Mouse (Mus musculus) forebrain, embryonic 16.5 days (tissue): ENCODE measurements around the gene Foxj1. TPM values are rescaled to one million over a fixed set of nuclear protein-coding genes. Genes with fewer than 3 reads are reported as not detected.
A peak's percentile ranks its signal among the peaks of the same experiment; 100 is the strongest.

Experiments used
- ATAC-seq: fragments of 200-750 bp; cut with Nextera tagmentation; 2 replicates; pipeline ENCODE4 v1.8.0; 2017; ENCODE audit warnings: mild to moderate bottlenecking, moderate library complexity
- H3K27ac ChIP-seq: fragments of 300-500 bp; sonication (generic); 2 replicates; pipeline ENCODE4 v1.5.1; 2014; ENCODE audit warnings: low read length, control low read depth
- H3K27me3 ChIP-seq: fragments of 300-500 bp; sonication (generic); replicated peaks from 2 replicates; pipeline ENCODE4 v1.6.1; 2014; ENCODE audit warnings: low read length; ENCODE audit not compliant: control insufficient read depth, insufficient read depth
- H3K36me3 ChIP-seq: fragments of 300-500 bp; sonication (generic); 2 replicates; pipeline ENCODE4 v1.6.1; 2014; ENCODE audit not compliant: control insufficient read depth, insufficient read depth
- H3K4me1 ChIP-seq: fragments of 300-500 bp; sonication (generic); replicated peaks from 2 replicates; pipeline ENCODE4 v1.6.1; 2014; ENCODE audit warnings: low read length; ENCODE audit not compliant: control insufficient read depth, insufficient read depth
- H3K4me2 ChIP-seq: fragments of 300-500 bp; sonication (generic); 2 replicates; pipeline ENCODE4 v1.6.1; 2014; ENCODE audit warnings: mild to moderate bottlenecking, low read length, control low read depth
- H3K4me3 ChIP-seq: fragments of 300-500 bp; sonication (generic); replicated peaks from 2 replicates; pipeline ENCODE4 v1.5.1; 2014; ENCODE audit warnings: mild to moderate bottlenecking, low read length, control low read depth
- H3K9ac ChIP-seq: fragments of 300-500 bp; sonication (generic); replicated peaks from 2 replicates; pipeline ENCODE4 v1.6.1; 2014; ENCODE audit warnings: low read depth, low read length, control low read depth
- H3K9me3 ChIP-seq: fragments of 300-500 bp; sonication (generic); 2 replicates; pipeline ENCODE4 v1.6.1; 2016; ENCODE audit warnings: low read length; ENCODE audit not compliant: control insufficient read depth
- WGBS: fragments of 180-500 bp; shearing (Covaris S2); extraction: QIAGEN DNeasy Blood & Tissue Kit; methylation state at CpG from one replicate; pipeline ENCODE4 v1.1.7; 2014; 5-methylcytosine and 5-hydroxymethylcytosine counted together
- polyA plus RNA-seq: library from polyadenylated mRNA; unstranded; fragments of >200 nt; fragmentation: Nextera tagmentation; extraction: Ambion mirVana; gene quantifications from 2 replicates; pipeline ENCODE4 v1.2.1, GENCODE M21; 2015

Gene Foxj1
- polyA plus RNA-seq, 1 experiment from 2014 or later, result 6.6 TPM

- no peak overlapping the region for H3K4me2 ChIP-seq
Measured at GRCm38 (mm10) chr11:116282089-116282488, 53.1 kb downstream of the Foxj1 start.

GRCm38 (mm10) chr11:116281671-116282070 lies 53.5 kb downstream of the Foxj1 start:
- Histone ChIP-seq H3K9ac (peak overlapping the region; percentile 15; the same call in 1 of the 2 replicates), H3K27me3 (peaks cover 56% of the 10 kb centered on the region), H3K27ac (no peak overlapping the region), H3K4me1 (peaks cover 14% of the 10 kb centered on the region), H3K36me3 (no peaks in the 10 kb centered on the region), H3K9me3 (no peaks in the 10 kb centered on the region), H3K4me3 (peak overlapping the region; percentile 33), H3K4me2 (peak overlapping the region; percentile 48)
- ATAC-seq, result no peak
- WGBS, result 2% methylated on average over 18 of the region's 18 CpGs

More at GRCm38 (mm10) chr11:116282089-116282488, 53.1 kb downstream of the Foxj1 start:
- 0% methylated on average over 11 of the region's 11 CpGs for WGBS
- ATAC-seq, result no peak
- H3K27ac ChIP-seq, result no peak overlapping the region
- H3K4me3 ChIP-seq, result no peak overlapping the region
- H3K9me3 ChIP-seq, result no peaks in the 10 kb centered on the region
- H3K27me3 ChIP-seq, result peaks cover 56% of the 10 kb centered on the region
- H3K4me1 ChIP-seq, result peaks cover 14% of the 10 kb centered on the region
- no peaks in the 10 kb centered on the region for H3K36me3 ChIP-seq
- no peak overlapping the region for H3K9ac ChIP-seq

DNA sequence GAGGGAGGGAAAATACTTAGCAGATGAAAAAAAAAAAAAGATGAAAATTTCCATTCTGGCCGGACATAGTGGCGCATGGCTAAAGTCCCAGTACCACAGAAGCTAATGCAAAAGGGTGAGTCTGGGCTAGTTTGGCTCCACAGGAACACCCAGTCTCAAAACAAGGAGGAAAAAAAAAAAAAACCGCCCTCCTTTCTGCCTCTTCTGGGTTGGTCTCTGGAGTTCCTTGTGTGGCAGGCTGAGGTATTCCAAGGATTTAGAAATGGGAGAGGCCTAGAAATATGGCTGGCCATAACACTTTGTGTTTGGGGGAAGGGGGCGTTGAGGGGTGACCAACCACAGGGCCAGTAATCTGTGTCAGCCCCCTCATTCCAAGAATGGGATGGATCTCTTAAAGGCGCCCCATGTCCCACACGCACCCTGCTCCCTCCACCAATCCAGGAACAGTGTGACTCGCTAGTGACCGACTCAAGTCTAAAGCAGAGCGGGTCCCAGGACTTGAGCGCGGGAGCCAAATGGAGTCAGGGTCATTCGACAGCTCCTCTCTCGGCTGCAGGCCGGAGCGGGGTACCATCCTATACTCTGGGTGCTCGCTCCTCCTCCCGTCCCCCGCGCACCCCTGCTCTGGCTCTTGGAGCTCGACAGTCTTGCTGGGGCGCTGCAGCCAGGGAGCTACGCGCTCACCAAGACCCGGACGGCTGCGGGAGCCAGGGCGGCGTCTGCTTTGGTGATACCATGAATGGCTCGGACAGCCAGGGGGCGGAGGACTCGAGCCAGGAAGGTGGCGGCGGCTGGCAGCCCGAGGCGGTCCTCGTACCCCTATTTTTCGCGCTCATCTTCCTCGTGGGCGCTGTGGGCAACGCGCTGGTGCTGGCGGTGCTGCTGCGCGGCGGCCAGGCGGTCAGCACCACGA lies 54.2 kb downstream of the Foxj1 start, which contains the start of gene Galr2:
Gene Galr2 (plus strand): TSS at position 189 of the 913 bp plus-strand sequence.
- peaks cover 14% of the 10 kb centered on the region for H3K4me1 ChIP-seq
- peaks cover 56% of the 10 kb centered on the region for H3K27me3 ChIP-seq
- H3K9ac ChIP-seq, result peak within 1 kb of the TSS; percentile 15; the same call in 1 of the 2 replicates
- ATAC-seq, result no peak
- peak within 1 kb of the TSS; percentile 33 for H3K4me3 ChIP-seq
- no peaks in the 10 kb centered on the region for H3K36me3 ChIP-seq
- no peak within 1 kb of the TSS for H3K27ac ChIP-seq
- no peaks in the 10 kb centered on the region for H3K9me3 ChIP-seq
- H3K4me2 ChIP-seq, result peak within 1 kb of the TSS; percentile 48
- WGBS, result 6% methylated on average over 48 of the region's 48 CpGs

Other genes starting within 250 kb of the Foxj1 start
- gene Wbp2, start 248.4 kb downstream of the Foxj1 start, polyA plus RNA-seq, result 162 and 163 TPM in 2 replicates
- 6.6 and 8.7 TPM in 2 replicates for gene Trim47, start 208.2 kb downstream of the Foxj1 start, polyA plus RNA-seq
- gene Trim65, start 204.3 kb downstream of the Foxj1 start, polyA plus RNA-seq, result 2.0 TPM in 2 replicates
- 65.3 and 75.2 TPM in 2 replicates for gene Mrpl38, start 196.5 kb downstream of the Foxj1 start, polyA plus RNA-seq
- gene Fbf1, start 167.2 kb downstream of the Foxj1 start, polyA plus RNA-seq, result 77.4 and 87.4 TPM in 2 replicates
- 69.9 and 92.8 TPM in 2 replicates for gene Ten1, start 136.5 kb downstream of the Foxj1 start, polyA plus RNA-seq
- gene Acox1, start 136.4 kb downstream of the Foxj1 start, polyA plus RNA-seq, result 62.8 and 63.3 TPM in 2 replicates
- 0.32 and 0.39 TPM in 2 replicates for gene Evpl, start 97.3 kb downstream of the Foxj1 start, polyA plus RNA-seq
- 64.1 and 72.0 TPM in 2 replicates for gene Srp68, start 61.2 kb downstream of the Foxj1 start, polyA plus RNA-seq
- gene Galr2, start 54.5 kb downstream of the Foxj1 start, polyA plus RNA-seq, result 0.10 and 0.14 TPM in 2 replicates
- 114 and 116 TPM in 2 replicates for gene Exoc7, start 28.2 kb downstream of the Foxj1 start, polyA plus RNA-seq
- 37.4 and 40.7 TPM in 2 replicates for gene Rnf157, start 77.6 kb upstream of the Foxj1 start, polyA plus RNA-seq
- gene Ubald2, start 98.7 kb upstream of the Foxj1 start, polyA plus RNA-seq, result 45.1 and 53.4 TPM in 2 replicates
- 0.09 TPM in 1 of 2 replicates, not detected in the other for gene Qrich2, start 130.8 kb upstream of the Foxj1 start, polyA plus RNA-seq
- gene Prpsap1, start 158.8 kb upstream of the Foxj1 start, polyA plus RNA-seq, result 200 and 201 TPM in 2 replicates
- 2.9 and 3.3 TPM in 2 replicates for gene Sphk1, start 195.5 kb upstream of the Foxj1 start, polyA plus RNA-seq
- 15.0 and 17.1 TPM in 2 replicates for gene Ube2o, start 246.0 kb upstream of the Foxj1 start, polyA plus RNA-seq